Mouse (Mus musculus): Measurements from ENCODE around the gene Tmsb4x. TPM values are rescaled to one million over a fixed set of nuclear protein-coding genes. Genes with fewer than 3 reads are reported as not detected.

The Tmsb4x gene
- polyA plus RNA-seq, 1 experiment from 2014 or later, result 6,382 TPM

DNA sequence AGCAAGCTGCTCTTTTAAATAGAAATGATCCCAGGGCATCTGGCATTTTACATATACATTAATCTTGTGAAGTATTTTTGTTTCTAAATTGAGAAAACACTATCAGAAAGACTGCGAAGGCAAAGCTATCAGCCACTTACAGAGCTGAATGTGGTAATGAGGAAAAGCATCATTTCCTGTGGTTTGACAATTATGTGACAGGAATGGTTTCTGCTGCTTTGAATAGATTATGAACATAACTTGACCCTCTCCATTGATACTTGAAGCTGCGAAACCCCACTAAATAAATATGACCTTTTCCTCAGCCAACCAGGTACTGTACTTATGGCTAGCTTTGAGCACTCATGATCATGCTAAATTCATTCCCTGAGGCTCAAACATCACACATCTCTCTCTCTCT, 7.8 kb downstream of the Tmsb4x start:
- Histone ChIP-seq H3K9ac (replicated peaks; ENCODE audit: low read depth, low read length) (no peak overlapping the region), H3K4me3 (replicated peaks; ENCODE audit: low read length) (no peak overlapping the region), H3K4me2 (ENCODE audit: low read length) (no peak overlapping the region), H3K4me1 (replicated peaks; ENCODE audit: control insufficient read depth, insufficient read depth, low read length) (no peaks in the 10 kb centered on the region), H3K9me3 (ENCODE audit: control insufficient read depth, low read length) (no peaks in the 10 kb centered on the region), H3K27ac (ENCODE audit: low read length) (no peak overlapping the region), H3K27me3 (replicated peaks; ENCODE audit: control insufficient read depth, insufficient read depth, low read length) (peaks cover 2% of the 10 kb centered on the region; the same call in 1 of the 2 replicates), H3K36me3 (ENCODE audit: control insufficient read depth, insufficient read depth) (no peaks in the 10 kb centered on the region)
- 90% methylated on average over 2 of the region's 2 CpGs for WGBS
- ATAC-seq, result no peak

- Histone ChIP-seq H3K9ac (replicated peaks; ENCODE audit: low read depth, low read length) (no peak overlapping the region), H3K4me1 (replicated peaks; ENCODE audit: control insufficient read depth, insufficient read depth, low read length) (no peaks in the 10 kb centered on the region), H3K4me2 (ENCODE audit: low read length) (no peak overlapping the region), H3K27me3 (replicated peaks; ENCODE audit: control insufficient read depth, insufficient read depth, low read length) (no peaks in the 10 kb centered on the region; the same call in 1 of the 2 replicates), H3K4me3 (replicated peaks; ENCODE audit: low read length) (no peak overlapping the region), H3K9me3 (ENCODE audit: control insufficient read depth, low read length) (no peaks in the 10 kb centered on the region), H3K27ac (ENCODE audit: low read length) (no peak overlapping the region), H3K36me3 (ENCODE audit: control insufficient read depth, insufficient read depth) (no peaks in the 10 kb centered on the region)
- no peak for ATAC-seq
- 70% methylated on average over 2 of the region's 2 CpGs for WGBS
Observed at GRCm38 (mm10) chrX:167195228-167195649, 13.9 kb downstream of the Tmsb4x start.

DNA sequence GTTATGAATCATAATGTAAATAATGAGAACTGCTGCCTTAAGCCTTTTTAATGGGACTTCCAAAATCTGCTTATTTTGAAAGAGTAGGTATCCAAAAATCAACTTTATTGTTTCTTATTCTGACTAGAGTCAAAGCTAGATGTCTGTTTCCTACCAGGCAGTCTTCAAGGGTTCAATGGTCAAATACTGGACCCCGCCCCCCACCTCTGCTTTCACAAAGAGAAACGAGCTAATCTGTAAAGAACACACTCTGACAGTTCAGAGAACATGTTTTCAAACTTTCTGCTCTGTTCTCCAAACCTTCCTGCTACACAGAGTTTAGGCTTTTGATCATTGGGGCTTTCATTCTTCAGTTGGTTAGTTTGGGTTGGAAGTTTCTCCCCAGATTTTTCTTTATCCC, 22.8 kb downstream of the Tmsb4x start:
- WGBS, result 39% methylated on average over 2 of the region's 2 CpGs
- ATAC-seq, result no peak
- no peak overlapping the region for H3K4me2 ChIP-seq (ENCODE audit: low read length)
- H3K27me3 ChIP-seq (replicated peaks; ENCODE audit: control insufficient read depth, insufficient read depth, low read length), result peaks cover 5% of the 10 kb centered on the region; the same call in 1 of the 2 replicates
- H3K27ac ChIP-seq (ENCODE audit: low read length), result no peak overlapping the region
- no peak overlapping the region for H3K9ac ChIP-seq (replicated peaks; ENCODE audit: low read depth, low read length)
- H3K9me3 ChIP-seq (ENCODE audit: control insufficient read depth, low read length), result no peaks in the 10 kb centered on the region
- H3K4me3 ChIP-seq (replicated peaks; ENCODE audit: low read length), result no peak overlapping the region
- H3K36me3 ChIP-seq (ENCODE audit: control insufficient read depth, insufficient read depth), result no peaks in the 10 kb centered on the region
- no peaks in the 10 kb centered on the region for H3K4me1 ChIP-seq (replicated peaks; ENCODE audit: control insufficient read depth, insufficient read depth, low read length)

DNA sequence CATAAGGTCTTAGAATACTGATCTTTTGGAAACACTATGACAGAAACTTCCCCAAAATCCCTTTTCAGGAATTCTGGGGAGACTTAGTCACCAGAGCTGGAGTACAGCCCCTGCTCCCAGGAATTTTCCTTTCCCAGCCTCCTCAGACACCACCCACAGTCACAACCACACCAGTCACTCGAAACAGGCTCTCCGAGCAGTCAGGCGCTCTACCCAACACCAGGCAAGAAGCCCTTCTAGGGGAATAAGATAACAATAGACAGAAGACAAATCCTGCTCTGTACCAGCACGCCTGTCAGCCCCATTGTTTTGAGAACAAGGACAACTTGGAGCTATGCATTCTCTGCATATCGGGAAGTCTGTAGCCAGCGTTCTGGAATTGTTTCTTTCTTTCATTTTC, 25.6 kb downstream of the Tmsb4x start:
- ATAC-seq, result no peak
- 51% methylated on average over 6 of the region's 6 CpGs for WGBS

DNA sequence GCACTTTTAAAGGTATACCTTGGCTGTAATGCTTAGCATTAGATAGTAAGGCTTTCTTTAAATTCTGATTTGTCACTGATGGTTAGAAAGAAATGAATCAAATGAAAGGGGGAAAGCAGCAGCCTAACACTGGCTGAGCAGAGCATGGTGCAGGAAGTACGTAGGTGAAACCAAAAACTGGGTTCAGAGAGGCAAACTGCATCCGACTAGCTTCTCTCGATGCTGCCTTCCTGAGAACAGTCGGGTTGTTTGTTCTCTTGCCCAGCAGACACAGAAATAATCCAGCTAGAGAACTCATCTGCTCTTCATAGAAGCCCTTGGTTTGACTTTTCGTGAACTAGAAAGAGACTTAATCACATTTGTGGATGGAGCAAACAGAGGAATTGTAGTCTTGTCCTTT, 26.7 kb downstream of the Tmsb4x start:
- no peak overlapping the region for H3K27ac ChIP-seq (ENCODE audit: low read length)
- ATAC-seq, result no peak
- WGBS, result 92% methylated on average over 5 of the region's 5 CpGs
- peaks cover 5% of the 10 kb centered on the region; the same call in 1 of the 2 replicates for H3K27me3 ChIP-seq (replicated peaks; ENCODE audit: control insufficient read depth, insufficient read depth, low read length)
- H3K9ac ChIP-seq (replicated peaks; ENCODE audit: low read depth, low read length), result no peak overlapping the region
- H3K36me3 ChIP-seq (ENCODE audit: control insufficient read depth, insufficient read depth), result no peaks in the 10 kb centered on the region
- no peak overlapping the region for H3K4me2 ChIP-seq (ENCODE audit: low read length)
- no peaks in the 10 kb centered on the region for H3K4me1 ChIP-seq (replicated peaks; ENCODE audit: control insufficient read depth, insufficient read depth, low read length)
- H3K4me3 ChIP-seq (replicated peaks; ENCODE audit: low read length), result no peak overlapping the region
- H3K9me3 ChIP-seq (ENCODE audit: control insufficient read depth, low read length), result no peaks in the 10 kb centered on the region

More for the DNA sequence above, 25.6 kb downstream of the Tmsb4x start:
- no peak overlapping the region for H3K9ac ChIP-seq (replicated peaks; ENCODE audit: low read depth, low read length)
- no peak overlapping the region for H3K27ac ChIP-seq (ENCODE audit: low read length)
- H3K4me2 ChIP-seq (ENCODE audit: low read length), result no peak overlapping the region
- no peaks in the 10 kb centered on the region for H3K36me3 ChIP-seq (ENCODE audit: control insufficient read depth, insufficient read depth)
- no peaks in the 10 kb centered on the region for H3K9me3 ChIP-seq (ENCODE audit: control insufficient read depth, low read length)
- H3K4me3 ChIP-seq (replicated peaks; ENCODE audit: low read length), result no peak overlapping the region
- no peaks in the 10 kb centered on the region for H3K4me1 ChIP-seq (replicated peaks; ENCODE audit: control insufficient read depth, insufficient read depth, low read length)
- peaks cover 5% of the 10 kb centered on the region; the same call in 1 of the 2 replicates for H3K27me3 ChIP-seq (replicated peaks; ENCODE audit: control insufficient read depth, insufficient read depth, low read length)

DNA sequence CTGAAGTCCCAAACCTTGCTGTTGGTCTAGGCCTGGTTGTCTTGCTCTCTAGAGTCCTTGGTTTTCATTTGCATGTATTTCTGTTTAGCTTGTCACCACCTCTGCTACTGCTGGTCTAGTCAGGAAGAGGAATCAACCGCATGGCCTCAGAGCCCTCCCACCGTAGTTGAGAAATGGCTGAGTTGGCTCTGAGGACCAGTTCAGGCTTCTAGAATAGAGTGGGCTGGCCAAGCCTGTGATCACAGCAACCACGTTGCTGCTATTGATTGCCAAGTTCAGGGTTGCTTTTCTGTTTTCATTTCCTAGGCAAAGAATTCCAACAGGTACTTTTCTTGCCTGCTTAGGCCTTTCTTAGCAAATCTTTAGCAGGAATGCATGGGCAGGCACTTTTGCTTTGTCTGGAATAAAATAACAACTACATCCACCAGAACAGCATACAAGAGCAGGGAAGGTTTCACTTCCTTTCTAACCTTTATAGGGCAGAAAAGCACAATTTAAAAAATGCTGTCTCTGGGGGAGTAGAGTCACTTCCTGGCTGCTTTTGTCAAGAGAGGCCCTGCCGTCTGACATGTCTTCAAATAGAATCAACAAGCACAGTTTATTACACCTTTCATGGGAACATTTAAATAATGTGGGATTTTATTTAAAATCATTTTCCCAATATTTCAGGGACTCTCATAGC, 29.0 kb downstream of the Tmsb4x start:
- H3K4me3 ChIP-seq (replicated peaks; ENCODE audit: low read length), result no peak overlapping the region
- WGBS, result 70% methylated on average over 4 of the region's 4 CpGs

DNA sequence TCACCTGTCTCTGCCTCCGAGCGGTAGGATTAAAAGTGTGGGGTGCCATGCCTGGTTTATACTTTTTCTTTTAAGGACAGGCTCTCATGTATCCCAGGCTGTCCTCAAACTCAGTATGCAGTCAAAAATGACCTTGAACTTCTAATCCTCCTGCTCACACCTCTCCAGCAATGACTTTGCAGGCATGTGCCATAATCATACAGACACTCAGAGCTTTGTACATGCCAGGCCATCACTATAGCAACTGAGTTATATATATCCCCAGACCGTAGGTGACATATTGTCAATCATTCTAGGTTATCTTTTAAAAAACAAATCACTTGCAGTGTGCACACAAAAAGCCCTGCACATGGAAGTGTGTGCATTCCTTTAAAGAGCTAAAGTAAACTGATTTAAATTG, 29.6 kb downstream of the Tmsb4x start:
- 89% methylated on average over 3 of the region's 3 CpGs for WGBS
- Histone ChIP-seq H3K4me3 (replicated peaks; ENCODE audit: low read length) (no peak overlapping the region), H3K4me1 (replicated peaks; ENCODE audit: control insufficient read depth, insufficient read depth, low read length) (no peaks in the 10 kb centered on the region), H3K9ac (replicated peaks; ENCODE audit: low read depth, low read length) (no peak overlapping the region), H3K36me3 (ENCODE audit: control insufficient read depth, insufficient read depth) (no peaks in the 10 kb centered on the region), H3K27me3 (replicated peaks; ENCODE audit: control insufficient read depth, insufficient read depth, low read length) (peaks cover 5% of the 10 kb centered on the region; the same call in 1 of the 2 replicates), H3K9me3 (ENCODE audit: control insufficient read depth, low read length) (no peaks in the 10 kb centered on the region), H3K4me2 (ENCODE audit: low read length) (no peak overlapping the region), H3K27ac (ENCODE audit: low read length) (no peak overlapping the region)
- no peak for ATAC-seq

More for the DNA sequence above, 29.0 kb downstream of the Tmsb4x start:
- H3K27me3 ChIP-seq (replicated peaks; ENCODE audit: control insufficient read depth, insufficient read depth, low read length), result peaks cover 5% of the 10 kb centered on the region; the same call in 1 of the 2 replicates
- no peaks in the 10 kb centered on the region for H3K4me1 ChIP-seq (replicated peaks; ENCODE audit: control insufficient read depth, insufficient read depth, low read length)
- no peak overlapping the region for H3K27ac ChIP-seq (ENCODE audit: low read length)
- H3K9me3 ChIP-seq (ENCODE audit: control insufficient read depth, low read length), result no peaks in the 10 kb centered on the region
- ATAC-seq, result no peak
- no peak overlapping the region for H3K4me2 ChIP-seq (ENCODE audit: low read length)
- H3K36me3 ChIP-seq (ENCODE audit: control insufficient read depth, insufficient read depth), result no peaks in the 10 kb centered on the region
- H3K9ac ChIP-seq (replicated peaks; ENCODE audit: low read depth, low read length), result no peak overlapping the region

DNA sequence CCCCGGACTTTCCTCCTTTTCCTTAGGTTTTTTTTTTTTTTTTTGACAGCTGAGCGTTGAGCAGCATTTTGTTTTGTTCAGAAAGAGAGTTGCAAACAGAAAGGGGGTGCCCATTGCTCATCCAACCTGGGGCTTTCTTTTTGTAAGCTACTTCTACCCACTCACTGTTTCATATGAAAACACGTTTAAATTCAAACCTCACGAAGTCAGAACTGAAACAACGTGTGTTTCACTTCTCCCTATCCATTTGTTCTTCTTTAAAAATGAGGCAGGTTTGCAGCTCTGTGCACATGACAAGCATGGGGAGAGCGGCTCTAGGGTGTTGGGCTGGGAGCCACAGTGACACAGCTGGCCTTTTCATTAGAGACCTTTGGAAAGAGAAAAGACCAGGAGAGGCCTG, 33.8 kb downstream of the Tmsb4x start:
- Histone ChIP-seq H3K4me1 (replicated peaks; ENCODE audit: control insufficient read depth, insufficient read depth, low read length) (no peaks in the 10 kb centered on the region), H3K4me3 (replicated peaks; ENCODE audit: low read length) (no peak overlapping the region), H3K27ac (ENCODE audit: low read length) (no peak overlapping the region), H3K4me2 (ENCODE audit: low read length) (no peak overlapping the region), H3K9ac (replicated peaks; ENCODE audit: low read depth, low read length) (no peak overlapping the region), H3K36me3 (ENCODE audit: control insufficient read depth, insufficient read depth) (no peaks in the 10 kb centered on the region), H3K27me3 (replicated peaks; ENCODE audit: control insufficient read depth, insufficient read depth, low read length) (no peaks in the 10 kb centered on the region), H3K9me3 (ENCODE audit: control insufficient read depth, low read length) (no peaks in the 10 kb centered on the region)
- 79% methylated on average over 6 of the region's 6 CpGs for WGBS
- ATAC-seq, result no peak

DNA sequence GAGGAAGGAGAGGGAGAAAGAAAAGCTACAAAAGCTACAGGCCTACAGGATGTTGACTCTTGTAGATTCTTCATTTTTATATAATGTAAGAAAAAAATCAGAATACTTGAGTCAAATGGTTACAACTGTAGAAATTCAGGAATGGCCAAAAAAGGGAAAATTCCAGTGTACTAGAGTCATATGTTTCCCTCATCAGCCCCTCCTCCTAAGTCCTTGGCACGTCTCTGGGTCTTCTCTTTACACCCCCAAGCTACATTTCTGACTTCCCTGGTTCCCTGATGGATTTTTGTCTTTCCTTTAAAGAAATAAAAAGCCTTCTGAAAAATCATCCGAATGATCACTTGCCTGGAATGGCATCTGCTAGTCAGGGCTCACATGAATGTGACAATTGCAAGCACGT, 34.8 kb downstream of the Tmsb4x start:
- Histone ChIP-seq H3K4me2 (ENCODE audit: low read length) (no peak overlapping the region), H3K9ac (replicated peaks; ENCODE audit: low read depth, low read length) (no peak overlapping the region), H3K4me3 (replicated peaks; ENCODE audit: low read length) (no peak overlapping the region), H3K4me1 (replicated peaks; ENCODE audit: control insufficient read depth, insufficient read depth, low read length) (no peaks in the 10 kb centered on the region), H3K9me3 (ENCODE audit: control insufficient read depth, low read length) (no peaks in the 10 kb centered on the region), H3K27ac (ENCODE audit: low read length) (no peak overlapping the region), H3K27me3 (replicated peaks; ENCODE audit: control insufficient read depth, insufficient read depth, low read length) (no peaks in the 10 kb centered on the region), H3K36me3 (ENCODE audit: control insufficient read depth, insufficient read depth) (no peaks in the 10 kb centered on the region)
- no peak for ATAC-seq
- WGBS, result 78% methylated on average over 3 of the region's 3 CpGs
